Mouse (Mus musculus): ENCODE data around the gene Ap5m1. TPM values are rescaled to one million over a fixed set of nuclear protein-coding genes. Genes with fewer than 3 reads are reported as not detected.

The Ap5m1 gene
- total RNA-seq, 2 experiments from 2014 or later, result 22.0 to 24.0 TPM

- ATAC-seq (replicated peaks; ENCODE audit: low FRiP score, low TSS enrichment, poor library complexity, severe bottlenecking), result no peak
Observed at GRCm38 (mm10) chr14:49118381-49118780, 52.5 kb downstream of the Ap5m1 start.

GRCm38 (mm10) chr14:49121723-49122122 is 55.8 kb downstream of the Ap5m1 start:
- no peak for ATAC-seq (replicated peaks; ENCODE audit: low FRiP score, low TSS enrichment, poor library complexity, severe bottlenecking)

- no peak for ATAC-seq (replicated peaks; ENCODE audit: low FRiP score, low TSS enrichment, poor library complexity, severe bottlenecking)
Observed at GRCm38 (mm10) chr14:49127162-49127779, 61.4 kb downstream of the Ap5m1 start.

- no peak for ATAC-seq (replicated peaks; ENCODE audit: low FRiP score, low TSS enrichment, poor library complexity, severe bottlenecking)
Observed at GRCm38 (mm10) chr14:49128544-49129263, 62.8 kb downstream of the Ap5m1 start.

DNA sequence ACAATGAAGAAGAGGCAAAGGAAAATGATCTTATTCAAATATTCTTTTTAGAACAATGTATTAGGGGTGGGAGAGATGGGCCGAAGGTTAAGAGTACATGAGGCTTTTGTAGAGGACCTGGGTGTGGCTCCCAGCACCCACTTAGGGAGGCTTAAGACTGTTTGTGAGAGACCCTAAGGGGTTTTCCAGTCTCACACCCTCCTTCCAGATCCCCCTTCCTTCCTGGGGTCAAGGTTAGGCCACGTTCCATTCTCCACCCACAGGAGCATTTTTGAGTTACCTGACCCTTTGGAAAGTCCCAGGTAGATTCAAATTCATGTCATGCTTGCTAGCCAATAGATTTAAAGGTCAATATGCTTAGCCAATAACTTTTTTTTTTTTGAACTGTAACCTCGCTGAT is 66.5 kb downstream of the Ap5m1 start:
- no peak for ATAC-seq (replicated peaks; ENCODE audit: low FRiP score, low TSS enrichment, poor library complexity, severe bottlenecking)

DNA sequence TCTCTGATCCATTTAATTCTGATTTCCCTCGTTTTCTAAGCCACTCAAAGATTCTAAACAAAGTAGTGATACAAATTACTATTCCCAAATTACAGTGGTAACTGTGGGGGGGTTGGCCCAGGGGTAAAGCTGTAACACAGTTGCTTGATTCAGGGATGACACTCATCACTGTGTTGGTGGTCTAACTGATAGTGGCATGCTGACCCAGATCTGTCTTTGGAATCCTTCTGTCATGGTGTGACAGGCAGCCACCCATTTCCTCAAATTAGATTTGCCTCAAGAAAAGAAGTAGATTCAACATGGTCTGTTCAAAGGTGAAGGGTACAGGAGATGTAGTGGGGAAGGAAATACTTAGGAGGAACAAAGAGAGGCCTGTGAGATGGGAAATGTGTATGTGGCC is 72.3 kb downstream of the Ap5m1 start:
- no peak for ATAC-seq (replicated peaks; ENCODE audit: low FRiP score, low TSS enrichment, poor library complexity, severe bottlenecking)

DNA sequence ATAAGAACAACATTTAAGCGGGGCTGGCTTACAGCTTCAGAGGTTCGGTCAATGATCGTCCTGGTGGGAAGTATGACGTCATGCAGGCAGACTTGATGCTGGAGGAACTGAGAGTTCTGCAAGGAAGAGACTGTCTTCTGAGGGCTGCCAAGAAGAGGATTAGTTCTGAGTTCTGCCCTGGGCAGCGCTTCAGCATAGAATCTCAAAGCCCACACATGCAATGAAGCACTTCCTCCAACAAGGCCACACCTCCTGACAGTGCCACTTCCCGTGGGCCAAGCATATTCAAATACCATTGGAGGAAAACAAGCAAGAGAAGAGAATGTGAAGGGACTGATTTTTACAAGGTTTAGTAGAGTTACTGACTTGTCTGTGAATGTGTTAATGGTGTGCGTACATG is 74.9 kb downstream of the Ap5m1 start:
- no peak for ATAC-seq (replicated peaks; ENCODE audit: low FRiP score, low TSS enrichment, poor library complexity, severe bottlenecking)

Other genes starting within 250 kb of the Ap5m1 start
- gene Exoc5, start 556 bp downstream of the Ap5m1 start, total RNA-seq (2014; fragmentation: Nextera tagmentation), result 40.0 and 50.6 TPM in 2 replicates
- 126 and 156 TPM in 2 replicates for gene Exoc5, start 556 bp downstream of the Ap5m1 start, total RNA-seq (2017)
- 20.3 and 28.6 TPM in 2 replicates for gene Naa30, start 106.1 kb downstream of the Ap5m1 start, total RNA-seq (2014; fragmentation: Nextera tagmentation)
- 28.0 and 47.2 TPM in 2 replicates for gene Naa30, start 106.1 kb downstream of the Ap5m1 start, total RNA-seq (2017)
- not detected in 2 replicates for gene ccdc198, start 179.4 kb downstream of the Ap5m1 start, total RNA-seq (2014; fragmentation: Nextera tagmentation)
- gene ccdc198, start 179.4 kb downstream of the Ap5m1 start, total RNA-seq (2017), result not detected in 2 replicates

Measured in megakaryocyte-erythroid progenitor cell, adult 5-6 weeks (primary cell).